Mouse (Mus musculus): ENCODE results near the gene Frmd4a.
"Not testable (repeated sequence)": the region's sequence is repeated elsewhere in the genome, so short reads cannot be mapped to it uniquely, and the experiment has no call there.

The Frmd4a gene

DNA sequence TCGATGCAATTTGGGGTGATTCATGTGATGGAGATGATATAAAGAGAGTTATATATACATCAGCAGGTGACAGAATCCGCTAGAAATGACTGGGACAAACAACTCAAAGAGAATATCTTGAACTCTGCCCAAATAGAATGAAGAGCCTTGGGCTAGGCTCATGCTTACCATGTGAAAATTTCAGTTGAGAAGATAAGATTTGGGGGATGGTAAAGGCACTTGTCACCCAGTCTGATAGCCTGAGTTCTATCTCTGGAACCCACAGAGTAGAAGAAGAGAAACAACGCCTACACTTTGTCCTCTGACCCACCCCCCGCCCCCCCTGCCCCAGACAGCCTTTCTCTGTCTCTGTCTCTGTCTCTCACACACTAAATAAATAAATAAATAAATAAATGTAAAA lies 535.0 kb downstream of the Frmd4a start:
- no peak for DNase-seq (ENCODE audit: low spot score in 2 of 2)

DNA sequence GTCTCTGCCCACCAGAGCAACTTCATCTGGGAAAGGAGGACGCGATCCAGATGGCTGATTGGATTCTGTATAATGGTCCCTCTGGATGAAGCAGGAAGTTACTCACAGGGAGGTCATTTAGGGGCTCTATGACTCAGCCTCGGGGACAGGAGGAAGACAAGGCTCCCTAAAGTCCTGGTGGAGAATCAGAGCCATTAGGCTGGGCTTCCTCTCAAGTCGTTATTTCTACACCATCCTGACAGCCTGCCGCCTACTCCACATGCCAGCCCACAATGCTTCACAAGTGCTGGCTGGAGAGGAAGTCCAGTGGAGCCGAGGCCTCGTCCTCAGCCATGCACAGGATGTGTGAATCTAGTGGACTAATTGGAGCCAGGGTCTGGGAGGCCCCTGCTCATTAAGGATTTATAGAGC lies 537.7 kb downstream of the Frmd4a start:
- DNase-seq (ENCODE audit: low spot score in 2 of 2): no peak

DNA sequence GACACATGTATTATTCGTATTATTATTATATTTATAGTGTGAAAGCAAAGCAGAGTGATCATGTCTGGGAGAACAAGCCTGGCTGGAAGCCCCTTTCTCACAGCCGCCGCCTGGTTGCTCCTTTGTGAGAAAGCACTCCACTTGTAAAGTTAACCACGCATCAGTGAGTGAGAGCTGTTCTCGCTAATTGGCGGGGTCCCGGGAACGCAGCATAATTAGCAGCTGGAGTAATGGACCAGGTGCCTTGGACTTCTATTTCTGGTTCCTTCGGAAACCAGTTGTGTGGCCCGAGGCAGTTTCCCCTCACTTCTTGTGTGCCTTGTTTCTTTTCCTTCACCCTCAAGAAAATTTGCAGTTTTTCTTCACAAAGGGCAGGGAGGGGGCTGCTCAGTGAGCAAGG lies 538.7 kb downstream of the Frmd4a start:
- DNase-seq (ENCODE audit: low spot score in 2 of 2): no peak

- no peak for DNase-seq (ENCODE audit: low spot score in 2 of 2)
These were observed 539.5 kb downstream of the Frmd4a start for GRCm38 (mm10) chr2:4557028-4557427.

GRCm38 (mm10) chr2:4557466-4557865 lies 539.9 kb downstream of the Frmd4a start:
- DNase-seq (ENCODE audit: low spot score in 2 of 2): no peak

DNA sequence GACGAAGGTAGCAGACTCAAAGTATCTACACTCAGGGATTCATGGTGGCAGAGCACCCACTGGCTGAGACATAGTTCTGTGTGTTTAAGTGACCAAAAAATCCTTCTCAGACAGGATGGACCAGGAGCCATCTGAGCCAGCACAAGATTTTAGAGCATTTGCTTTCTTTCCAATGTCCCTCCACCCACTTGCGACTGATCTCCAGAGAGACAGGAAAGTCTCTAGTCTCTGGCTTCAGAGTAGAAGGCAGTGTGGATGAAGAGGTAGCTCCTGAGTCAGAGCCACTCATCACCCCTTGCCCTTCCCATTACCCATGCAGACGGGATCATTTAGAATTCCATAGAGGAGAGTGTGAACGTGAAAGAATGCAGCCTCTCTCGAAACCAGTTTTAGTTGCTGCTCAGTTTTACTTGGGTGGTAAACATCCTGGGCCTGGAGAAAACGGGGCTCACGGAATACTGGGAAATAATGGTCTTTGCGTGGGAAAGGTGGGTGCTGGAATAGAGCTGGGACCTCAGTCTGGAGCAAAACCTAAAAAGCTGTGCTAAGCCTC lies 541.2 kb downstream of the Frmd4a start:
- DNase-seq (ENCODE audit: low spot score in 2 of 2): no peak

DNA sequence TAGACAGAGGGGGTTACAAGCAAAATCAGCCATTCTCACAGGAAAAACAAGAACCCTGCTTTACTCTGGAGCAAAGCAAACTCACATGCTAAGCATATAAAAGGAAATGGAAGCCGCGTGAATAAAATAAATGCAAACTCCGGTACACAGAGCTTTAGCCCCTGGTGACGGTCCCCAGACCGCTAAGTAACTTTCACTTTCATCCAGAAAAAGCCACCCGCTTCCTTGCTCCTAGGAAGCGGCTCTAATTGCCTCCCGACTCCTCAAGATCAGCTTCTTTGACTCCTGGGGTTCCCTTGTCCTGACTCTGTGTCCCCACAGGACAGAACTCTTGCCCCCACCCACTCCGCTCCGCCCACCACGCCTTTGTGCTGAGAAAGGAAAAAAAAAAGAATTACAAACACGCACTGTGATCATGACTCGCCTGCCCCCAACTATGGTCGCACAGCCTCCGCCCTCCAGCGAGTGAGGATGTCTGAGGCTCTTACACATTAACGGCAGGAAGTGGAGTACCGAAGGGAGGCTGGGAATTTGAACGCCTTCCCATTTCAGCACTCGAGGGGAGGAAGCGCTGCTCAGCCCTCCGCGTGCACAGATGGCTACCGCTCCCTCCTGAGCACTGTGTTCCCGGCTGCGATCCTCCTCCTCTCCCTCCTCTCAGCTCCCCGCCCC lies 541.8 kb downstream of the Frmd4a start:
- DNase-seq (ENCODE audit: low spot score in 2 of 2): peak; percentile 22 to 41

- DNase-seq (ENCODE audit: low spot score in 2 of 2): no peak
These were observed 542.3 kb downstream of the Frmd4a start for GRCm38 (mm10) chr2:4559883-4560247.

DNA sequence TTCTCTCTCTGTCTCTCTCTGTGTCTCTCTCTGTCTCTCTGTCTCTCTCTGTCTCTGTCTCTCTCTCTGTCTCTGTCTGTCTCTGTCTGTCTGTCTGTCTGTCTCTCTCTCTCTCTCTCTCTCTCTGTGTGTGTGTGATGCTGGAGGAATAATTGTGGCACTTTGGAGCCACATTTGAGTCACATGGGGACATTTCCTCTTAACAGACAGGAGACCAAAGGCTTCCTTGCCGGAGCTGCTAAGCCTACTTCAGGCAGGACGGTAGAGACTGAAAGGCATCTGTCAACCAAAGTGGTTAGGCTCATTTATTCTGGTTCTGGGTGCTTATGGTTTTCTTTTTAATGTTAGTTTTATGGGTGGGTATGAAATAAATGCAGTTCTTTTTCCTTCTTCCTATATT lies 543.0 kb downstream of the Frmd4a start:
- not testable (repeated sequence) for DNase-seq (ENCODE audit: low spot score in 2 of 2)

GRCm38 (mm10) chr2:4561196-4561595 lies 543.7 kb downstream of the Frmd4a start:
- peak; percentile 20 to 41 for DNase-seq (ENCODE audit: low spot score in 2 of 2)

GRCm38 (mm10) chr2:4562373-4562772 lies 544.9 kb downstream of the Frmd4a start:
- no peak for DNase-seq (ENCODE audit: low spot score in 2 of 2)

GRCm38 (mm10) chr2:4562826-4563225 lies 545.3 kb downstream of the Frmd4a start:
- no peak for DNase-seq (ENCODE audit: low spot score in 2 of 2)

- no peak for DNase-seq (ENCODE audit: low spot score in 2 of 2)
These were observed 545.8 kb downstream of the Frmd4a start for GRCm38 (mm10) chr2:4563322-4563721.

DNA sequence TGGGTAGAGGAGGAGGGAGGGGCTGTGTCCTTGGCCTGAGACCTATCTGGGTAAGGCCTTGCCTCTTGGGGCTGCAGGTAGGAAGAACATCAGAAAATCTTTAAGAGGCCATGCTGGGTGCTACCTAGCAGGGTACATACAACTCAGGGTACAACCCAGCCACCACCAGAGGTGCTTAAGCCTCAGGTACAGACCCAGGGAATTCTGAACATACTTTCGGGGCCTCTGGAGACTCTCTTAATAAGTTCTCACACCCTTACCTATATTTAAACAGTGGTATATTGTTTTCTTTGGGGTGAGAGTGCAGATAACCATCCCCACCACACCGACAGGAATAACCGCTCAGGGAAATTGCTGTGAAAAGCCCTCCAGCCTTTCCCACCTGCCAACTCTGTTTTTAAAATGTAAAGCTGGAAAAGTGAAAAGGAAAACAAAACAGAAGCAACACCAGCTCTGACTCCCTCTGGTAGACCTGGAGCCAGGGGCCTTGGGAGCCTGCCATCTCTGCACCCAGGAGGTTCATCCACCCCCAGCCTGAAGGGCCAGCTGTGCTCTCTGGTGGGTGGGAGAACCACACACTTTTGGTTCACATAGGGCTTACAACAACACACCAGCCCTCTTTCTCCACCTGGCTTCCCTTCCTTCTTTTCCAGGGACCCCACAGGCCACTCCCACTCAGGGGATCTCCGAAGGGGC lies 548.9 kb downstream of the Frmd4a start:
- no peak for DNase-seq (ENCODE audit: low spot score in 2 of 2)

- DNase-seq (ENCODE audit: low spot score in 2 of 2): no peak
These were observed 549.6 kb downstream of the Frmd4a start for GRCm38 (mm10) chr2:4566956-4567680.

- DNase-seq (ENCODE audit: low spot score in 2 of 2): no peak
These were observed 551.5 kb downstream of the Frmd4a start for GRCm38 (mm10) chr2:4568967-4569366.

DNA sequence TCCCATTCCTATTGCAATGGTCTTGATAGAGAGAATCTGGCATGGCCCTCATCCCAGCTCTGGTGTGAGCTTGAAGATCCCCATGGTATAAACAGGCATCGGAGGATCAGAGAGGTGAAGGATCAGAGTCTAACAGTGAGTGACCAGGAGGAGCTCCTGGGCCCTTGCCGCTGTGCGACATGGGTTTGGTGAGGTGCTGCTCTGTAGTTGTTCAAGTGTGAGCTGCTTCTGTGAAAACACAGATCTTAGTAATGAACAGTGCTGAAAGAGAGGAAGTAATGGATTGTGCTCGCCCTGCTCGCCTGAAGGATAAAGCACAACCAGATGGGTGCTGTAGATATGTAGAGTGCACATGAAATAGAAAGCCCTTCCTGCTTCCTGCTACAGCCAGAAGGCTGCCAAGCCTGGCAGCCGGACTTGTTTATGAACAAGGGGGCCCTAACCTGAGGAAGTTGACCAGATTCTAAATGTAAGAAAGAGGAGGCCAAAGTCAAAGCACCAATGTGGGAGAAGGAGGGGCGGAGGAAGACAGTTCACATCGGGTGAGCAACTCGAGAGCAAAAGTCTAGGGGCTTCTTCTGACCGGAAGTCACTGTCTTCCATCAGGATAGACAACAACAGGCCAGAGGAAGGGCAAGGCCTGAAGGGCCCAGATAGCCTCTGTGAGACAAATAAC lies 552.8 kb downstream of the Frmd4a start:
- no peak for DNase-seq (ENCODE audit: low spot score in 2 of 2)

GRCm38 (mm10) chr2:4572498-4573263 lies 555.2 kb downstream of the Frmd4a start:
- DNase-seq (ENCODE audit: low spot score in 2 of 2): no peak

DNA sequence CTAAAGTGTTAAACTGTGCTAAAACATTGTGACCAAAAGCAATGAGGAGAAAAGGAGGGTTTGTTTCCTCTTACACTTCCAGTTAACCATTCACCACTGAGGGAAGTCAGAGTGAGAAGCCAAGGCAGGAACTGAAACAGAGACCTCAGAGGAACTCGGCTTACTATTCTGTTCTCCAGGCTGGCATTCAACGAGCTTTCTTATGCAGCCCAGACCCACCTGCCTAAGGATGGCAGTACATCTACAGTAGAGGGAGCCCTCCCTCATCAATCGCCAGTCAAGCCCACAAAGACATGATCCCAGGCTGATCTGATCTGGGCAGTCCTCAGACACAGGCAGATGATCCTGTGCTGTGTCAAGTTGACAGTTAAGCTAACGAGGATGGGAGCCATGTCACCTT lies 555.9 kb downstream of the Frmd4a start:
- no peak for DNase-seq (ENCODE audit: low spot score in 2 of 2)

GRCm38 (mm10) chr2:4574251-4574650 lies 556.7 kb downstream of the Frmd4a start:
- no peak for DNase-seq (ENCODE audit: low spot score in 2 of 2)

DNA sequence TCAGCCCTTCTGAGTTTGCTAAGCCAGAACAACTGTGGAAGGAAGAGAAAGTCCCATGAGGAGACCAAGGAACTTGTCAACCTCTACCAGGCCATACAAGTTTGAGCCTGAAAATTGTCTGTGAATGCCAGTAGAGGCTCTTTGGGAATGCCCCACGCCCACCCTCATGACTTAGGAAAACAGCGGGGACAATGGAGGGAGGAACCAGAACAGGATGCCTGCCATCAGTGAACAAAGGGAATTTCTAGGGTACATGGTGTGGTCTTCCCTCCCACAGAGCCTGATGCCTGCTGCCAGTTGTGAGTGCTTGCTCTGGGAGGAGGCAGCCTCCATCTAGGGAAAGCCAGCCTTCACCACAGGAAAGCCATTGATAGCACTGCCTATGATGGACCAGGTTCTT lies 557.6 kb downstream of the Frmd4a start:
- DNase-seq (ENCODE audit: low spot score in 2 of 2): no peak
